Mouse (Mus musculus): ENCODE results near the gene Ccdc88b. TPM values are rescaled to one million over a fixed set of nuclear protein-coding genes. Genes with fewer than 3 reads are reported as not detected.
A peak's percentile ranks its signal among the peaks of the same experiment; 100 is the strongest.

Gene Ccdc88b
- total RNA-seq, 2 experiments from 2014 or later = 2.0 to 2.2 TPM

GRCm38 (mm10) chr19:6859971-6860370, 2.0 kb upstream of the Ccdc88b start:
- intact Hi-C loops (cut with DNase I) = loop anchor here (5.0 kb wide), 2 partner anchors 47 to 368 kb away; partner anchors contain the start of gene Trmt112
- DNase-seq (ENCODE audit: low spot score in 2 of 2) = no peak

GRCm38 (mm10) chr19:6859032-6859651, 1.1 kb upstream of the Ccdc88b start:
- DNase-seq (ENCODE audit: low spot score in 2 of 2) = no peak
- intact Hi-C loops (cut with DNase I) = loop anchor here (5.0 kb wide), 2 partner anchors 48 to 367 kb away; partner anchors contain the start of gene Trmt112

GRCm38 (mm10) chr19:6857391-6858005, 513 bp downstream of the Ccdc88b start:
- no peak for DNase-seq (ENCODE audit: low spot score in 2 of 2)
- intact Hi-C loops (cut with DNase I) = loop anchor here (5.0 kb wide), 2 partner anchors 50 to 365 kb away; partner anchors contain the start of gene Trmt112

- intact Hi-C loops (cut with DNase I) = loop anchor here (5.0 kb wide), 2 partner anchors 50 to 365 kb away; partner anchors contain the start of gene Trmt112
Observed at GRCm38 (mm10) chr19:6857003-6857360, 1.0 kb downstream of the Ccdc88b start.

GRCm38 (mm10) chr19:6856281-6857002, 1.6 kb downstream of the Ccdc88b start:
- intact Hi-C loops (cut with DNase I) = loop anchor here (5.0 kb wide), 2 partner anchors 51 to 364 kb away; partner anchors contain the start of gene Trmt112
- peak; percentile 72 to 74 for DNase-seq (ENCODE audit: low spot score in 2 of 2)

More at GRCm38 (mm10) chr19:6857003-6857360, 1.0 kb downstream of the Ccdc88b start:
- no peak for DNase-seq (ENCODE audit: low spot score in 2 of 2)

- no peak for DNase-seq (ENCODE audit: low spot score in 2 of 2)
- intact Hi-C loops (cut with DNase I) = loop anchor here (5.0 kb wide), 2 partner anchors 52 to 363 kb away; partner anchors contain the start of gene Trmt112
Observed at GRCm38 (mm10) chr19:6855225-6856031, 2.6 kb downstream of the Ccdc88b start.

GRCm38 (mm10) chr19:6854658-6855057, 3.4 kb downstream of the Ccdc88b start:
- DNase-seq (ENCODE audit: low spot score in 2 of 2) = no peak
- intact Hi-C loops (cut with DNase I) = loop anchor here (5.0 kb wide), 2 partner anchors 53 to 362 kb away; partner anchors contain the start of gene Trmt112

GRCm38 (mm10) chr19:6853903-6854302, 4.1 kb downstream of the Ccdc88b start:
- DNase-seq (ENCODE audit: low spot score in 2 of 2) = no peak
- intact Hi-C loops (cut with DNase I) = no loop called here

- intact Hi-C loops (cut with DNase I) = no loop called here
- DNase-seq (ENCODE audit: low spot score in 2 of 2) = no peak
Observed at GRCm38 (mm10) chr19:6852393-6853305, 5.4 kb downstream of the Ccdc88b start.

- intact Hi-C loops (cut with DNase I) = no loop called here
- DNase-seq (ENCODE audit: low spot score in 2 of 2) = no peak
Observed at GRCm38 (mm10) chr19:6851497-6851896, 6.5 kb downstream of the Ccdc88b start.

- intact Hi-C loops (cut with DNase I) = no loop called here
- DNase-seq (ENCODE audit: low spot score in 2 of 2) = no peak
Observed at GRCm38 (mm10) chr19:6849506-6850068, 8.4 kb downstream of the Ccdc88b start.

GRCm38 (mm10) chr19:6847841-6848517, 10.0 kb downstream of the Ccdc88b start:
- DNase-seq (ENCODE audit: low spot score in 2 of 2) = no peak
- intact Hi-C loops (cut with DNase I) = no loop called here

GRCm38 (mm10) chr19:6846050-6846449, 12.0 kb downstream of the Ccdc88b start:
- DNase-seq (ENCODE audit: low spot score in 2 of 2) = no peak
- intact Hi-C loops (cut with DNase I) = no loop called here

GRCm38 (mm10) chr19:6842353-6842752, 15.7 kb downstream of the Ccdc88b start:
- no peak for DNase-seq (ENCODE audit: low spot score in 2 of 2)
- intact Hi-C loops (cut with DNase I) = no loop called here

GRCm38 (mm10) chr19:6841292-6841597, 16.8 kb downstream of the Ccdc88b start:
- intact Hi-C loops (cut with DNase I) = no loop called here
- no peak for DNase-seq (ENCODE audit: low spot score in 2 of 2)

- DNase-seq (ENCODE audit: low spot score in 2 of 2) = peak; percentile 52 to 78
- intact Hi-C loops (cut with DNase I) = no loop called here
Observed at GRCm38 (mm10) chr19:6840475-6841291, 17.3 kb downstream of the Ccdc88b start, which contains the start of gene Rps6ka4. Gene Rps6ka4 (minus strand): TSS chr19:6840636.

Data from left cerebral cortex, postnatal 25 days (tissue).